Mouse (Mus musculus) MEL (cell line): Measurements from ENCODE around the gene Cox20.

Experiments
- CHD2 ChIP-seq: IDR thresholded peaks from 2 replicates; pipeline ENCODE4 v1.6.1; 2011; ENCODE audit warnings: low read length, improper control_type of control experiment
- CTCF ChIP-seq, 3 experiments: IDR thresholded peaks in 2 of 3; conservative IDR thresholded peaks in 1 of 3; 2 replicates each; pipeline ENCODE4 v1.5.1; 2011 to 2012; ENCODE audit warnings: low read length in 3 of 3, low read depth in 2 of 3, mild to moderate bottlenecking in 2 of 3, improper control_type of control experiment in 1 of 3, inconsistent platforms in 1 of 3, mixed read lengths in 1 of 3, moderate library complexity in 1 of 3; ENCODE audit not compliant: control insufficient read depth in 1 of 3, insufficient read depth in 1 of 3, poor library complexity in 1 of 3, severe bottlenecking in 1 of 3
- GABPA ChIP-seq: IDR thresholded peaks from 2 replicates; pipeline ENCODE4 v1.6.1; 2012; ENCODE audit warnings: low read depth, mild to moderate bottlenecking, inconsistent platforms, low read length, improper control_type of control experiment, moderate library complexity
- POLR2A ChIP-seq, 2 experiments: IDR thresholded peaks; 2 replicates each; pipeline ENCODE4 v1.6.1; 2011 to 2012; ENCODE audit warnings: low read length in 2 of 2, mild to moderate bottlenecking in 2 of 2, control low read depth in 1 of 2, improper control_type of control experiment in 1 of 2, low read depth in 1 of 2, moderate library complexity in 1 of 2; ENCODE audit not compliant: control insufficient read depth in 1 of 2, insufficient read depth in 1 of 2, poor library complexity in 1 of 2
- POLR2AphosphoS5 ChIP-seq: IDR thresholded peaks from 2 replicates; pipeline ENCODE4 v1.6.1; 2012; ENCODE audit warnings: low read depth, borderline replicate concordance, mild to moderate bottlenecking, inconsistent platforms, low read length, moderate library complexity, mixed read lengths
- TAL1 ChIP-seq: IDR thresholded peaks from 2 replicates; pipeline ENCODE4 v1.6.1; 2012; ENCODE audit warnings: mild to moderate bottlenecking, inconsistent platforms, low read length, moderate library complexity, mixed read lengths
- USF1 ChIP-seq: IDR thresholded peaks from 2 replicates; pipeline ENCODE4 v1.6.1; 2014; ENCODE audit warnings: low read depth, mild to moderate bottlenecking, inconsistent platforms, low read length, improper control_type of control experiment, moderate library complexity

GRCm38 (mm10) chr1:178275738-178276053 lies 43.2 kb upstream of the Cox20 start:
- TF ChIP-seq GABPA (no peak), USF1 (no peak), POLR2A (IDR thresholded peaks at IDR 0.05; ENCODE audit: control insufficient read depth in 1 of 2, insufficient read depth in 1 of 2, low read depth in 1 of 2, low read length in 2 of 2, poor library complexity in 1 of 2) (no peak), TAL1 (no peak), CTCF (IDR thresholded peaks at IDR 0.05 in 2 of 3, conservative IDR thresholded peaks at IDR 0.05 in 1 of 3; ENCODE audit: control insufficient read depth in 1 of 3, insufficient read depth in 1 of 3, low read depth in 2 of 3, low read length in 3 of 3, poor library complexity in 1 of 3, severe bottlenecking in 1 of 3) (no peak), POLR2AphosphoS5 (no peak), CHD2 (no peak)
